Mouse (Mus musculus) regulatory T cell (primary cell): ENCODE measurements around the gene Ccdc182.

Source experiments
- in situ Hi-C: fragments of 300-600 bp; cut with MboI, MseI; formaldehyde crosslinking; loops from one replicate; pipeline ENCODE4 v1.15.1; 2025; ENCODE audit warnings: high pct_unique_total_duplicates

Gene Ccdc182

GRCm38 (mm10) chr11:88293631-88294393, at the start of gene Ccdc182:
Gene Ccdc182, plus strand, starts transcription at chr11:88294058.
- in situ Hi-C loops = no loop called here

GRCm38 (mm10) chr11:88245581-88246170, 48.2 kb upstream of the Ccdc182 start:
- in situ Hi-C loops = no loop called here

GRCm38 (mm10) chr11:88248636-88249035, 45.2 kb upstream of the Ccdc182 start:
- in situ Hi-C loops = no loop called here

- in situ Hi-C loops = loop anchor here (5.0 kb wide), 1 partner anchor 577 kb away; no protein-coding TSS in a partner anchor
These were observed 43.3 kb upstream of the Ccdc182 start for GRCm38 (mm10) chr11:88250568-88250967.

GRCm38 (mm10) chr11:88251295-88251694, 42.6 kb upstream of the Ccdc182 start:
- in situ Hi-C loops = loop anchor here (5.0 kb wide), 1 partner anchor 576 kb away; no protein-coding TSS in a partner anchor

- in situ Hi-C loops = loop anchor here (5.0 kb wide), 1 partner anchor 575 kb away; no protein-coding TSS in a partner anchor
These were observed 41.7 kb upstream of the Ccdc182 start for GRCm38 (mm10) chr11:88251972-88252766.

- in situ Hi-C loops = loop anchor here (5.0 kb wide), 1 partner anchor 574 kb away; no protein-coding TSS in a partner anchor
These were observed 40.9 kb upstream of the Ccdc182 start for GRCm38 (mm10) chr11:88252767-88253513.

- in situ Hi-C loops = loop anchor here (5.0 kb wide), 1 partner anchor 574 kb away; no protein-coding TSS in a partner anchor
These were observed 40.2 kb upstream of the Ccdc182 start for GRCm38 (mm10) chr11:88253514-88254167.

- in situ Hi-C loops = no loop called here
These were observed 36.2 kb upstream of the Ccdc182 start for GRCm38 (mm10) chr11:88257700-88258099.

GRCm38 (mm10) chr11:88258212-88258611, 35.6 kb upstream of the Ccdc182 start:
- in situ Hi-C loops = no loop called here

- in situ Hi-C loops = no loop called here
These were observed 33.4 kb upstream of the Ccdc182 start for GRCm38 (mm10) chr11:88260463-88260862.

GRCm38 (mm10) chr11:88264889-88265288, 29.0 kb upstream of the Ccdc182 start:
- in situ Hi-C loops = no loop called here

GRCm38 (mm10) chr11:88266311-88266710, 27.5 kb upstream of the Ccdc182 start:
- in situ Hi-C loops = no loop called here

GRCm38 (mm10) chr11:88271870-88272269, 22.0 kb upstream of the Ccdc182 start:
- in situ Hi-C loops = no loop called here

GRCm38 (mm10) chr11:88274111-88274879, 19.6 kb upstream of the Ccdc182 start:
- in situ Hi-C loops = no loop called here

GRCm38 (mm10) chr11:88274901-88275498, 18.9 kb upstream of the Ccdc182 start:
- in situ Hi-C loops = no loop called here

- in situ Hi-C loops = no loop called here
These were observed 17.9 kb upstream of the Ccdc182 start for GRCm38 (mm10) chr11:88275949-88276348.

GRCm38 (mm10) chr11:88276534-88277308, 17.1 kb upstream of the Ccdc182 start:
- in situ Hi-C loops = no loop called here

GRCm38 (mm10) chr11:88279006-88279405, 14.9 kb upstream of the Ccdc182 start:
- in situ Hi-C loops = no loop called here
